28 mouse cellular contexts compared by ENCODE assay signal in genomic region chr10:89008303-89008702, GRCm38 (mm10).
"Had no signal": no experiment of that assay in that cellular context is flagged by ENCODE, and none has a peak within 500 bp of the region (broad histone marks: within the 10 kb centered on the region; RNA-seq: fewer than 3 reads in every experiment).

No protein-coding gene starts in this region.

- H3K9ac ChIP-seq: embryonic facial prominence, embryonic 12.5 days; embryonic facial prominence, embryonic 13.5 days; embryonic facial prominence, embryonic 15.5 days; forebrain, embryonic 12.5 days; forebrain, embryonic 13.5 days; forebrain, embryonic 15.5 days; forebrain, postnatal 0 days had no signal

- H3K27ac ChIP-seq: embryonic facial prominence, embryonic 12.5 days; embryonic facial prominence, embryonic 13.5 days; embryonic facial prominence, embryonic 15.5 days; forebrain, embryonic 10.5 days; forebrain, embryonic 12.5 days; forebrain, embryonic 13.5 days; forebrain, embryonic 15.5 days; gastrocnemius, adult 2 months; heart, adult 2 months; heart, embryonic 10.5 days had no signal

- H3K4me3 ChIP-seq: embryonic facial prominence, embryonic 12.5 days; embryonic facial prominence, embryonic 13.5 days; embryonic facial prominence, embryonic 15.5 days; erythroblast, embryonic 14.5 days; forebrain, embryonic 10.5 days; forebrain, embryonic 12.5 days; forebrain, embryonic 13.5 days; forebrain, embryonic 15.5 days; gastrocnemius, adult 2 months; heart, adult 2 months; heart, embryonic 10.5 days had no signal

- H3K4me1 ChIP-seq: embryonic facial prominence, embryonic 12.5 days; embryonic facial prominence, embryonic 13.5 days; embryonic facial prominence, embryonic 15.5 days; forebrain, embryonic 10.5 days; forebrain, embryonic 12.5 days; forebrain, embryonic 13.5 days; forebrain, embryonic 15.5 days; heart, embryonic 10.5 days had no signal

- H3K27me3 ChIP-seq: embryonic facial prominence, embryonic 12.5 days; embryonic facial prominence, embryonic 13.5 days; embryonic facial prominence, embryonic 15.5 days; forebrain, embryonic 12.5 days; forebrain, embryonic 13.5 days; forebrain, embryonic 15.5 days had no signal

- ATAC-seq: forebrain, embryonic 13.5 days; forebrain, embryonic 14.5 days; forebrain, embryonic 15.5 days; forebrain, embryonic 16.5 days; forebrain, postnatal 0 days had no signal

- H3K36me3 ChIP-seq: embryonic facial prominence, embryonic 12.5 days; embryonic facial prominence, embryonic 13.5 days; embryonic facial prominence, embryonic 15.5 days; forebrain, embryonic 10.5 days; forebrain, embryonic 12.5 days; forebrain, embryonic 15.5 days; heart, embryonic 10.5 days had no signal

- H3K4me2 ChIP-seq: embryonic facial prominence, embryonic 12.5 days; embryonic facial prominence, embryonic 13.5 days; embryonic facial prominence, embryonic 15.5 days; forebrain, embryonic 12.5 days; forebrain, embryonic 13.5 days; forebrain, embryonic 15.5 days; heart, embryonic 11.5 days had no signal

- H3K9me3 ChIP-seq: embryonic facial prominence, embryonic 12.5 days; embryonic facial prominence, embryonic 13.5 days; embryonic facial prominence, embryonic 15.5 days; forebrain, embryonic 10.5 days; forebrain, embryonic 12.5 days; forebrain, embryonic 13.5 days; forebrain, embryonic 15.5 days; heart, embryonic 10.5 days had no signal

- DNase-seq: cerebellum, adult 8-10 months; cerebellum, adult 9-10 months; cerebellum, adult 9-11 months; cerebellum, postnatal 10 days; cerebellum, postnatal 14 days; cerebellum, postnatal 25 days; cerebellum, postnatal 36 days; embryo, embryonic 11 days; forebrain, postnatal 0 days; gastrocnemius, adult 2 months; gastrocnemius, postnatal 10 days; gastrocnemius, postnatal 14 days; gastrocnemius, postnatal 25 days; heart, adult 11 months; heart, adult 18-20 months; heart, adult 2 months had no signal
